Mouse (Mus musculus): ENCODE data around the gene Chchd6.

DNA sequence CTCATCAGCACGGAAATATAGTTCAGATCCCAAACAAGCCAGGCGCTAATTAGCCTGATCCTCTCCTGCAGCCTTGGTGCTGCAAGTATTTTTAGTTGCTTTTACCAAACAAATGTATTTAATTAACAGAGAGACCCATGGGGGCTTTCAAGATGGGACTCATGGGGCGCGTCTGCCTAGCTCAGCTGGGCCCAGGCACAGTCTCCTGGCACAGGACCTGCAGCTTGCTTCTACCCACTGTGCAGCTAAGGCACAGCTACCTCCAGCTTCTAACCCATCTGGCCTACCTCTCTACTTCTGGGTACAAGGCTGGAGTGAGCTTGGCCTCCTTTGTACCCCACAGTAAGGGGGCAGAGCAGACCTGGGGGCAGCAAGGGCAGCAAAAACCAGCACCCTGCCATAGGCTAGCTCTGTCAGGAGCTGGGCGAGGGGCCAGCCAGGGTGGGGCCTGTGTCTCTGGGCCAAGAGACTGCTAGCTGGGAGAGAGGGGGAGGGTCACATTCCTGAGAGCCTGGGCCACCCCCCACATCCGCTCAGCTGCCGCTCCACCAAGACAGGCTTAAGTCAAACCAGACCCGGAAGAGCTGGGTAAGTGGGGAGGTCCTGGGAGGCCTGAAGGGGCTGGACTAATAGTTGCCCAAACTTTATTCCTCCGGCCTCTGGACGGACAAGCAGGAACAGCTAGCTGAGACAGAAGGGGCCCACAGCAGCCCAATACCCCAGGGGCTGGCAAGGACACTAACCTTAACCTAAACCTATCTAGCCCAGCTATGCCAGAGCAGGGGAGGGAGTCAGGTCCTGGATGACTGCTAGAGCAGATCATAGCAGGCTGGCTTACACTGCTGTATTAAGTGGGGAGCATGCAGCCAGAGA, 250.6 kb downstream of the Chchd6 start:
- TF ChIP-seq CTCF (IDR thresholded peaks at IDR 0.05; ENCODE audit: extremely low read depth, insufficient read depth, low read length) (no peak), POLR2A (IDR thresholded peaks at IDR 0.05; ENCODE audit: extremely low read depth, insufficient read depth, low read length) (no peak)
